Mouse (Mus musculus): ENCODE measurements around the gene Gm49361. TPM values are rescaled to one million over a fixed set of nuclear protein-coding genes. Genes with fewer than 3 reads are reported as not detected.

Gene Gm49361
- polyA plus RNA-seq, 1 experiment = not detected

- Histone ChIP-seq H3K27me3 (ENCODE audit: control insufficient read depth, insufficient read depth, insufficient read length) (no peaks in the 10 kb centered on the region), H3K4me3 (ENCODE audit: insufficient read depth, poor library complexity, severe bottlenecking) (no peak overlapping the region), H3ac (ENCODE audit: control insufficient read depth, insufficient read length, low read depth) (no peak overlapping the region), H3K36me3 (ENCODE audit: control insufficient read depth, insufficient read depth) (no peaks in the 10 kb centered on the region), H3K79me3 (ENCODE audit: low read depth) (no peaks in the 10 kb centered on the region), H3K79me2 (ENCODE audit: control insufficient read depth, insufficient read depth) (no peaks in the 10 kb centered on the region)
- TF ChIP-seq USF1 (IDR thresholded peaks at IDR 0.05; ENCODE audit: low read depth) = no peak
- no peak for TF ChIP-seq MAX (IDR thresholded peaks at IDR 0.05)
- TF ChIP-seq FOSL1 (IDR thresholded peaks at IDR 0.05; ENCODE audit: insufficient read depth, low read length, poor library complexity, severe bottlenecking) = no peak
- TF ChIP-seq MYOD1 (IDR thresholded peaks at IDR 0.05; ENCODE audit: control insufficient read depth, insufficient read length, low read depth) = no peak
- TF ChIP-seq MYOG (IDR thresholded peaks at IDR 0.05; ENCODE audit: control insufficient read depth, extremely low read depth, insufficient read length) = no peak
- TF ChIP-seq CEBPB (IDR thresholded peaks at IDR 0.05; ENCODE audit: low read depth) = no peak
- TF ChIP-seq CTCF (IDR thresholded peaks at IDR 0.05; ENCODE audit: control insufficient read depth, insufficient read depth, insufficient read length) = no peak
Measured at GRCm38 (mm10) chr14:57675481-57675880, 70.4 kb downstream of the Gm49361 start.

- TF ChIP-seq CEBPB (IDR thresholded peaks at IDR 0.05; ENCODE audit: low read depth) (no peak), MYOD1 (IDR thresholded peaks at IDR 0.05; ENCODE audit: control insufficient read depth, insufficient read length, low read depth) (no peak), MYOG (IDR thresholded peaks at IDR 0.05; ENCODE audit: control insufficient read depth, extremely low read depth, insufficient read length) (no peak), CTCF (IDR thresholded peaks at IDR 0.05; ENCODE audit: control insufficient read depth, insufficient read depth, insufficient read length) (no peak), MAX (IDR thresholded peaks at IDR 0.05) (no peak)
Measured at GRCm38 (mm10) chr14:57665628-57665950, 80.3 kb downstream of the Gm49361 start.

GRCm38 (mm10) chr14:57664822-57665627, 80.9 kb downstream of the Gm49361 start, which contains the start of gene Xpo4:
Gene Xpo4 (minus strand): TSS chr14:57665430.
- peaks cover 11% of the 10 kb centered on the region for H3K36me3 ChIP-seq (ENCODE audit: control insufficient read depth, insufficient read depth)
- peak within 1 kb of the TSS; percentile 95 for H3K4me3 ChIP-seq (ENCODE audit: insufficient read depth, poor library complexity, severe bottlenecking)
- peaks cover 64% of the 10 kb centered on the region for H3K79me2 ChIP-seq (ENCODE audit: control insufficient read depth, insufficient read depth)
- TF ChIP-seq MAX (IDR thresholded peaks at IDR 0.05) (peak; percentile 28), MYOG (IDR thresholded peaks at IDR 0.05; ENCODE audit: control insufficient read depth, extremely low read depth, insufficient read length) (no peak), CTCF (IDR thresholded peaks at IDR 0.05; ENCODE audit: control insufficient read depth, insufficient read depth, insufficient read length) (peak; percentile 4)
- H3K79me3 ChIP-seq (ENCODE audit: low read depth) = peaks cover 47% of the 10 kb centered on the region
- peak within 1 kb of the TSS; percentile 78 for H3ac ChIP-seq (ENCODE audit: control insufficient read depth, insufficient read length, low read depth)
- H3K27me3 ChIP-seq (ENCODE audit: control insufficient read depth, insufficient read depth, insufficient read length) = no peaks in the 10 kb centered on the region

More at GRCm38 (mm10) chr14:57665628-57665950, 80.3 kb downstream of the Gm49361 start:
- H3K79me3 ChIP-seq (ENCODE audit: low read depth) = peaks cover 42% of the 10 kb centered on the region
- H3K79me2 ChIP-seq (ENCODE audit: control insufficient read depth, insufficient read depth) = peaks cover 58% of the 10 kb centered on the region
- peaks cover 11% of the 10 kb centered on the region for H3K36me3 ChIP-seq (ENCODE audit: control insufficient read depth, insufficient read depth)
- H3ac ChIP-seq (ENCODE audit: control insufficient read depth, insufficient read length, low read depth) = peak overlapping the region; percentile 78
- H3K4me3 ChIP-seq (ENCODE audit: insufficient read depth, poor library complexity, severe bottlenecking) = peak overlapping the region; percentile 95
- no peaks in the 10 kb centered on the region for H3K27me3 ChIP-seq (ENCODE audit: control insufficient read depth, insufficient read depth, insufficient read length)

GRCm38 (mm10) chr14:57664311-57664821, 81.5 kb downstream of the Gm49361 start:
- peak overlapping the region; percentile 95 for H3K4me3 ChIP-seq (ENCODE audit: insufficient read depth, poor library complexity, severe bottlenecking)
- peaks cover 11% of the 10 kb centered on the region for H3K36me3 ChIP-seq (ENCODE audit: control insufficient read depth, insufficient read depth)
- H3ac ChIP-seq (ENCODE audit: control insufficient read depth, insufficient read length, low read depth) = peak overlapping the region; percentile 78
- peaks cover 53% of the 10 kb centered on the region for H3K79me3 ChIP-seq (ENCODE audit: low read depth)
- H3K79me2 ChIP-seq (ENCODE audit: control insufficient read depth, insufficient read depth) = peaks cover 71% of the 10 kb centered on the region
- H3K27me3 ChIP-seq (ENCODE audit: control insufficient read depth, insufficient read depth, insufficient read length) = no peaks in the 10 kb centered on the region
- peak; percentile 77 for TF ChIP-seq MAX (IDR thresholded peaks at IDR 0.05)
- no peak for TF ChIP-seq USF1 (IDR thresholded peaks at IDR 0.05; ENCODE audit: low read depth)

- TF ChIP-seq MYOG (IDR thresholded peaks at IDR 0.05; ENCODE audit: control insufficient read depth, extremely low read depth, insufficient read length) (no peak), MAX (IDR thresholded peaks at IDR 0.05) (peak; percentile 40)
- no peaks in the 10 kb centered on the region for H3K27me3 ChIP-seq (ENCODE audit: control insufficient read depth, insufficient read depth, insufficient read length)
- H3K4me3 ChIP-seq (ENCODE audit: insufficient read depth, poor library complexity, severe bottlenecking) = peak overlapping the region; percentile 95
- peaks cover 11% of the 10 kb centered on the region for H3K36me3 ChIP-seq (ENCODE audit: control insufficient read depth, insufficient read depth)
- H3K79me2 ChIP-seq (ENCODE audit: control insufficient read depth, insufficient read depth) = peaks cover 78% of the 10 kb centered on the region
- H3K79me3 ChIP-seq (ENCODE audit: low read depth) = peaks cover 58% of the 10 kb centered on the region
- H3ac ChIP-seq (ENCODE audit: control insufficient read depth, insufficient read length, low read depth) = peak overlapping the region; percentile 12
Measured at GRCm38 (mm10) chr14:57663630-57664029, 82.3 kb downstream of the Gm49361 start.

GRCm38 (mm10) chr14:57658301-57658700, 87.6 kb downstream of the Gm49361 start:
- H3K4me3 ChIP-seq (ENCODE audit: insufficient read depth, poor library complexity, severe bottlenecking) = no peak overlapping the region
- no peak overlapping the region for H3ac ChIP-seq (ENCODE audit: control insufficient read depth, insufficient read length, low read depth)
- no peaks in the 10 kb centered on the region for H3K27me3 ChIP-seq (ENCODE audit: control insufficient read depth, insufficient read depth, insufficient read length)
- peaks cover 11% of the 10 kb centered on the region for H3K36me3 ChIP-seq (ENCODE audit: control insufficient read depth, insufficient read depth)
- peaks cover 89% of the 10 kb centered on the region for H3K79me3 ChIP-seq (ENCODE audit: low read depth)
- no peak for TF ChIP-seq MAX (IDR thresholded peaks at IDR 0.05)
- no peak for TF ChIP-seq MYOD1 (IDR thresholded peaks at IDR 0.05; ENCODE audit: control insufficient read depth, insufficient read length, low read depth)
- TF ChIP-seq USF1 (IDR thresholded peaks at IDR 0.05; ENCODE audit: low read depth) = no peak
- no peak for TF ChIP-seq MYOG (IDR thresholded peaks at IDR 0.05; ENCODE audit: control insufficient read depth, extremely low read depth, insufficient read length)
- no peak for TF ChIP-seq FOSL1 (IDR thresholded peaks at IDR 0.05; ENCODE audit: insufficient read depth, low read length, poor library complexity, severe bottlenecking)
- TF ChIP-seq CTCF (IDR thresholded peaks at IDR 0.05; ENCODE audit: control insufficient read depth, insufficient read depth, insufficient read length) = no peak
- TF ChIP-seq CEBPB (IDR thresholded peaks at IDR 0.05; ENCODE audit: low read depth) = no peak
- peaks cover 100% of the 10 kb centered on the region for H3K79me2 ChIP-seq (ENCODE audit: control insufficient read depth, insufficient read depth)
